Mouse (Mus musculus): ENCODE measurements at regions not wholly inside any gene's neighbourhood (a gene's known extent, or its start where the extent isn't known, plus 50 kb on each side); places are given as distances from the start of the nearest gene placed in this dataset.

DNA sequence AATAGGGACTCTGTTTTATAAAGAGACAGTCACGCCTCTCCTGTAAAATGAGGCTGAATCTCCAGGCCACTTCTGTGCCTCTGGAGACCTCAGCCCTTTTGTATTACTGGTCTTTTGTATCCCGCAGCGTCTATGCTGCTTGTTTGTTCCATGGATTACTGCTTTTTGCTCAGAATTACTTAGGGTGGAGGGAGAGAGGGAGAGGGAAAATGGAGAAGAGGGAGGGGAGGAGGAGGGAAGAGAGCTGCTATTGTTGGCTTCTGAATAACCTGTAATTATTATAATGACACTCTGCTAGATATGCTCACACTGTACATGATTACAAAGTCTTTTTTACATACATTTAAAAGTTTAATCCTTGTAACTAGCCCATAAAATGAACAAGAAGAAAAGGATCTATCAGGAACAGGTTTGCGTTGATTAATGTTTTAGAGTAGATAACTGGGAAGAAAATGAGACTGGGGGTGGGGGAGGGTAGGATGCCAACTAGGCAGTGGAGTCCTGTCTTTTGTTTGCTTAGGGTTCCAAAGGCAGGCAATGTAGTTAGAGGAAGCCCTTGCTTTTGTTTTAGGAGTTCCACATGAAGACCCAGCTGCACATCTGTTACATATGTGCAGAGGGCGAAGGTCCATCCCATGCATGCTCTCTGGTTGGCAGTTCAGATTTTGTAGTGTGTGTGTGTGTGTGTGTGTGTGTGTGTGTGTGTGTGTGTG lies 153.4 kb upstream of the S100g start:
- H3K27ac ChIP-seq, result peak overlapping the region; percentile 35; the same call in 1 of the 2 replicates
- WGBS, result 55% methylated on average over 5 of the region's 5 CpGs

GRCm38 (mm10) chrX:163117237-163117636 lies 152.8 kb upstream of the S100g start:
- Histone ChIP-seq H3K36me3 (replicated peaks) (no peaks in the 10 kb centered on the region), H3K9me3 (no peaks in the 10 kb centered on the region), H3K4me1 (peaks cover 13% of the 10 kb centered on the region), H3K27me3 (ENCODE audit: poor library complexity, severe bottlenecking) (peaks cover 87% of the 10 kb centered on the region), H3K4me3 (no peak overlapping the region), H3K27ac (no peak overlapping the region)
- DNase-seq (ENCODE audit: extremely low spot score, low spot score), result no peak
- 80% methylated on average over 1 of the region's 1 CpGs for WGBS

More for the DNA sequence above, 153.4 kb upstream of the S100g start:
- Histone ChIP-seq H3K36me3 (replicated peaks) (no peaks in the 10 kb centered on the region), H3K4me3 (no peak overlapping the region), H3K9me3 (no peaks in the 10 kb centered on the region), H3K4me1 (peaks cover 13% of the 10 kb centered on the region), H3K27me3 (ENCODE audit: poor library complexity, severe bottlenecking) (peaks cover 87% of the 10 kb centered on the region)
- no peak for DNase-seq (ENCODE audit: extremely low spot score, low spot score)

DNA sequence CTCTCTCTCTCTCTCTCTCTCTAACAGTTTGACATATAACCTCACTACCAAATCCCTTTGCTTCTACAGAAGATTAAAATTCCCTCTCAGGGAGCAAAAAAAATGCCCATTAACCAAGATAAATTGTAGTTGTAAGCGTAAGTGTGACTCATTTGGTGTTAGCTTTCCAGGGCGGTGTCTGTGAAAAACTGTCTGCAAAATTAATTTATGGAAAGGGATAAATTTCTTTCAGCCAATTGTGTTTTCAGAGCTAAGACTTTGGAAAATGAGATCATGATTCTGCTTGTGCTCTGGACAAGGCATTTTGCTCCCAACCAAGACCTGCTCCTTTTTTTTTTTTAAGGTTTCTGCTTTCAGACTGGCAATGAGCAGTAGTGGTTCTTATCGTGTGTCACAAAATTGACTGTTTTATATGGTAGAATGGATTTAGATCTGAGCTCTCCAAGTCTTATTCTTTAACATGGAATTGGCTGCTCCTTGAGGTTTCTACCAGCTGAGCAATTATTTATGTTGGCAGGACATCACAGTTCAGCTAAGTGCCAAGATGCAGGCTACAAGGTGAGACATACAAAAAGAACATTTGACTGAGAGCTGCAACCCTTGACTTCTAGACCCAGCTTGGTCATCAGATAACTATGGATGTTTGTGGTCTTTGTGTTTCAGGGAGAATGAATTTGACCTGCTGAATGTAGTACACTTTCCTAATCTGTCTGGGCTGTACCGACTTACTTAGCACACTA lies 130.8 kb upstream of the S100g start:
- H3K27me3 ChIP-seq (ENCODE audit: poor library complexity, severe bottlenecking), result peaks cover 75% of the 10 kb centered on the region
- DNase-seq (ENCODE audit: extremely low spot score, low spot score), result no peak
- H3K4me3 ChIP-seq, result no peak overlapping the region
- no peaks in the 10 kb centered on the region for H3K36me3 ChIP-seq (replicated peaks)
- H3K4me1 ChIP-seq, result 0 out of 2 replicates have a peak, but pooled peaks cover 3% of the 10 kb centered on the region
- 90% methylated on average over 4 of the region's 4 CpGs for WGBS
- H3K27ac ChIP-seq, result no peak overlapping the region
- H3K9me3 ChIP-seq, result no peaks in the 10 kb centered on the region

Data from forebrain, embryonic 10.5 days (tissue).